Mouse (Mus musculus): Measurements from ENCODE around the gene Cdh23.

The Cdh23 gene

DNA sequence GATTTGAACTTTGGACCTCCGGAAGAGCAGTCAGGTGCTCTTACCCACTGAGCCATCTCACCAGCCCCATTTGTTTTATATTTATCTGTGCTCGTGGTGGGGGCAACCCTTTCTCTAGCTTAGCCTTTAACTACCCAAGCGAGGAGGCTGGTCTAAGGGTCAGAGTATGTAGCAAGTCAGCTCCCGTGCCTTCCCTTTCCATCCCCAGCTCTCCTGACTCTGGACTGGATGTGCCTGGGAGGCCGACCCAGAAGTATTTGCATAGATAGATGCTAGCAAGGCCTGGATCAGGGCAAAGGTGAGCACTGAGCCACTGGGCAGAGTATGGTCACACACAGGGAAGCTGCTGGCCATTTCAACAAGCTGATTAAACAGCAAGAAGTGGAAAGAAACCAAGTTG is 12.5 kb upstream of the Cdh23 start:
- DNase-seq (ENCODE audit: low spot score in 2 of 2) = no peak

DNA sequence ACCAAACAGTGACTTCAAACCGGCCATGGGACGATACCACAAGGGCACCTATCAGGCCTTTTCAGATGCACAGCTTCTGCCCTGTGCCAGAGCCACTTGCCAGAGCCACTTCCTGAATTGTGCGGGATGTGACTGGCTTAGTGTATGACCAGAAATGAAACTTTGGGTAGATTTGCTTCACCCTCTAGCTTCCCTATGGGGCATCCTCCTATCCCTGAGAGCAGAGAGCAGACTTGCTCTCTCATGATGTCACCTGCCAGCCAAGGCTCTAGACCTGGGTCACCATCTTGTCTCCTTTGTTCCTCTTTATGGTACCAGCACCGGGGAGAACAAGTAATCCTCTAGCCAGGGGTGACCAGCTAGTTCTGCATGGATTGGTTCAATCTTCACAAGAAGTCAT is 10.0 kb upstream of the Cdh23 start:
- no peak for DNase-seq (ENCODE audit: low spot score in 2 of 2)

DNA sequence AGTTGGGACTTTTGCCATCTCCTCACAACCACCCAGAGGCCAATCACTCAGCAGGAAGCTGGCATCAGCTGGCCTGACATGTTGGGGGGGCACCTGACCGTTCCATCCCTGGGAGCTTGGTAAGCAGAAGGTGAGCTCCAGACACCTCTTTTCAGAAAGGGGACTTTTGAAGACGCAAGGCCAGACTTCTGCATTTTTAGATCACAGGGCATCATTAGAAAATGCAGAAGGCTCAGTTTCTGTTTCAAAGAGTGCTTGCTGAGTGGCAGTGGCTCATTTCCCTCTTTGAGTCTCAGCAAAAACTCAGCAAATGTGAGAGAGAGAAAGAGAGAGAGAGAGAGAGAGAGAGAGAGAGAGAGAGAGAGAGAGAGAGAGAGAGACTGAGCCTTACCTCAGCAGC is 8.8 kb upstream of the Cdh23 start:
- DNase-seq (ENCODE audit: low spot score in 2 of 2) = no peak

DNA sequence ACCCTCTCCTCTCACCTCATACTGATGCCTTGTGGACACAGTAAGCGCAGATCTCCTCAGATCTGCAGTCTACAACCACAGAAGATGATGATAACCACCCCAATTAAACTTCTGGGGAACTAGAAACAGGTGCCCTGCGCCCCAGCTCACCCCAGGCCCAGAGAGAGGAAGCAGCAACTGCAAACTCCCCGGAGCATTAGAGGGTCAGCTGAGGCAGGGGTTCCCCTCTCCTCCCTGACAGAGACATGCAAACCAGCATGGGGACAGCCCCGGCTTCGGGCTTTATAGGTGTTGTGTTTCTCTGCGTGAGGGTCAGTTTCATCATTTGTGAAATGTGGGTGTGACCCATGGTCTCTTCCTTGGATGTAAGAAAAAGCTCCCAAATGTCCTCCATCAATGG is 1.5 kb upstream of the Cdh23 start:
- no peak for DNase-seq (ENCODE audit: low spot score in 2 of 2)

DNA sequence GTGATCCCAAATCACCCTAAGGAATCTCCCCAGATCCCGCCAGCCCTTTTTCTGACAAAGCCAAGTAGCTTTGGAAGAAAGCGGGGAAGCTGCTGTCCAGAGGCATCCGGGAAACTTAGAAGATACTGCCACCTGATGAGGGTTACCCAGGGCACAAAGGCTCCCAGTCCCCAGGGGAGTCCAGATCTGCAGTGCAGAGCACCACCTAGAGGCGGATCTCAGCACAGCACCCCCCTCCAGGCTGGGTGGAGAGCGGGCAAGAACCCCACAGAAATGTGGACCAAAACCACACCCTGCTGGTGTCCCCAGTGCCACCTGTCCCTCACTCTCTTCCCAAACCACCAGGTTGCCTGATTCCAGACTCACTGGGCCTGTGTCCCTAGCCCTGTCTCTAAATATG is 685 bp upstream of the Cdh23 start:
- peak; percentile 22 to 56 for DNase-seq (ENCODE audit: low spot score in 2 of 2)

DNA sequence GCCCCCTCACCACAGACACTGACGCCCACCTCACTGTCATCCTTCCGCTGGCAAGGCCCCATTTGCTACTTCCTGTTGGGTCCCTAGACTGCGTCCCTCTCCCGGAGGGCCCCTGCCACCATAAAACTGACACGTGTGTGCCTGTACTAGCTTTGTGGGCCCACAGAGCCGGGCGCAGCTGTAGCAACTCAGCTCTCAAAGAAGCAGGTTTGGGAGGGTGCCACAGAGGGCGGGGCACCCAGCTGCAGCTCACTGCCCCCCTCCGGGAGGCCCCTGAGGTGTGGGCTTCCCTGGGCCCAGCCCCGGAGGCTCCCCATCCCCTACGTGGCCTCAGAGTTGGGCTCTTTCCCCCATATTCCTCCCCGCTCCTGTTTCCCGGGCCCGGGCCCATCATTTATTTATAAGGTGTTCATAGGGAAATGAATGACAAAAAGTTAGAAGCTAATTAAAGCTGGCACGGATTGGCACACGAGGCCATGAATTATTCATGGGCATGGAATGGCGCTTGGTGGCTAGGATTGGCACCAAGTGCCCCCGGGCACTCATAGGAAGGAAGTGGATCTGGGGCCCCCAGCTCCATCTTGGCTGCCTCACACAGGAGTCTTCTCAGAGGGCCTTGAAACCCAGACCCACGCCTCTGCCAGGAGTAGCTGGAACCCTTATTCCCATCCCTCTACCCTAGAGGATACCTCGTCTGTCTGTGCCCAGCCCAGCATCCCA is 4.5 kb downstream of the Cdh23 start:
- no peak for DNase-seq (ENCODE audit: low spot score in 2 of 2)

DNA sequence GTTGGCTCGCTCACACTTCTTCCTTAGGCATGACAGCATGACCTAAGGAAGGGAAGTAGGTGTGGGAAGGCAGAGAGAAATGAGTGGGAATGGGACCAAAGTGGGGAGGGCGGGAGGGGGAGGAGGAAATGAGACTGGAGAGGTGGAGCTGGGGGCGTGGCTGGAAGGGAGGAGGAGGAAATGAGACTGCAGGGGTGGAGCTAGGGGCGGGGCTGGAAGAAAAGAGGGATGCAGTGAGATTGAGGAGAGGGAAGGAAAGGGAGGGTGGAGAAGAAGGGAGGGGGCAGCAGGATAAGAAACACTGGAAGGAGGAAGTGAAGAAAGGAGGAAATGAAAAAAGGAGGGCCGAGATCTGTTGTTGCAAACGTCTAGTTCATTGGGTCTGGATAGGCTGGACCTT is 5.3 kb downstream of the Cdh23 start:
- no peak for DNase-seq (ENCODE audit: low spot score in 2 of 2)

DNA sequence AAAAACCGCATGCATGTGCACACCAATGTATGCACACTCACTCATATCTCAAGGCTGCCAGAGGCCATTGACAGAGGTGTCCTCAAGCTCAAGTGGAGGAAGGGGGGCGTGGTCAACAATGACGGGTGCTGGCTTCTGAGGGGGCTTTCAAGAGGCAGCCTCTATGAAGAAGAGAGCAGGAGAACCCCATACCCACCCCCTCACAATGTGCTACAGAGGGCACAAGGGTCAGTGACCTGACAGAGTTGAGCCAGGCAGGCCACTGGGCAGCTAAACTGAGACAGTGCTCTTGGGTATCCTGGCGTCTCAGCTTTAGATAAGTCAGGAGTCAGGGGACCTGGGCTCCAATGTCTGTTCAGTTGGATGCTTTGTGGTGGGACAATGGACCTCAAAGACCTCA is 6.9 kb downstream of the Cdh23 start:
- DNase-seq (ENCODE audit: low spot score in 2 of 2) = no peak

DNA sequence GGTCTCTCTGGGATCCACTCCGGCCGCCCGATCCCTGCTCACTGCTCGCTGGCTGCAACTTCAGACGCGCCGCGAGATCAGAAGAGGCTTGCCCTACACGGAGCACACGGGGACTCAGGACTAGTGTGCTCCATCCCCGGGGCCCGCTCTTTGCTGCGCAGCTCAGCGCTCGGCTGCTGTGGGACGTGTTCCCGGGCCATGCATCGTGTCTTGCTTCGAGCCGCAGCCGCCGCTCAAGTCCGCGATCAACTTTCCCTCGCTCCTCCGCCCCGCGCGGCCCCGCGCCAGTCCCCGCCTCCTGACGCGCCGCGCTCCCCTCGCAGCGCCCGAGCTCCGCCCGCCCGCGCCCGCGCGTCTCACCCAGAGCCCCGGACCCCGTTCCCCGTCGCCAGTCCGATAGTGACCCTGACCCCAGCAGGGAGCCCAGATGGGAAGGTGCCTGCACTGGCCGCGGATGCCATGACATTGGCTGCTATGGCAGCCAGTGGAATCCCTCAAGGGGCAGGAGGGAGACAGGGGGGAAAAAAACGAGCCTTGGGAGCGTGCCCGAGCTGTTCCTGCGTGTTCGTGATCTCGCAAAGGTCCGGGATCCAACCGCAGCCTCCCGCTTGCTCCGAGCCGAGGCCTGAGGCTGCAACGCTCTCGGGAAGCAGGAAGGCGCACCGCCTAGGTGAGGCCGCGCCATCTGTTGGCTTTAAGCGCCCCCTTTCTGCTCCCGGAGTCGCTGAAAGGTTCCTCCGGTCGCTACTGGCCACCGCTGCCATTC is 9.1 kb downstream of the Cdh23 start:
- DNase-seq (ENCODE audit: low spot score in 2 of 2) = peak in 1 of 2 experiments; percentile 56

DNA sequence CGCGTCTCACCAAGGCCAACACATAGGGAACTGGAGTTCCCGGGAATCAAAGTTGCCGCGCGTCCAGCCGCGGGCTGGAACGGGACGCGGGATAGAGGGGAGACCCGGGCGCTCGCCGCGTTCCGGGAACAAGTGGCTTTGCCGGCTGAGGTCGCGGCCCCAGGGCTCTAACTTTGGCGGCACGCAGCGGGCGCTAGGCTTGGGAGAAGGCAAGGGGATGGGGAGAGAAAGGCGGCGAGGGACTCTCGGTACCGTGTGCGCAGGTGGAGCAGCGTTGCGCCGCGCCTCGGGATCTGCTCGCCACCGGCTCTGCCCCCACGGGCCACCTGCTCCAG is 9.7 kb downstream of the Cdh23 start:
- DNase-seq (ENCODE audit: low spot score in 2 of 2) = no peak

DNA sequence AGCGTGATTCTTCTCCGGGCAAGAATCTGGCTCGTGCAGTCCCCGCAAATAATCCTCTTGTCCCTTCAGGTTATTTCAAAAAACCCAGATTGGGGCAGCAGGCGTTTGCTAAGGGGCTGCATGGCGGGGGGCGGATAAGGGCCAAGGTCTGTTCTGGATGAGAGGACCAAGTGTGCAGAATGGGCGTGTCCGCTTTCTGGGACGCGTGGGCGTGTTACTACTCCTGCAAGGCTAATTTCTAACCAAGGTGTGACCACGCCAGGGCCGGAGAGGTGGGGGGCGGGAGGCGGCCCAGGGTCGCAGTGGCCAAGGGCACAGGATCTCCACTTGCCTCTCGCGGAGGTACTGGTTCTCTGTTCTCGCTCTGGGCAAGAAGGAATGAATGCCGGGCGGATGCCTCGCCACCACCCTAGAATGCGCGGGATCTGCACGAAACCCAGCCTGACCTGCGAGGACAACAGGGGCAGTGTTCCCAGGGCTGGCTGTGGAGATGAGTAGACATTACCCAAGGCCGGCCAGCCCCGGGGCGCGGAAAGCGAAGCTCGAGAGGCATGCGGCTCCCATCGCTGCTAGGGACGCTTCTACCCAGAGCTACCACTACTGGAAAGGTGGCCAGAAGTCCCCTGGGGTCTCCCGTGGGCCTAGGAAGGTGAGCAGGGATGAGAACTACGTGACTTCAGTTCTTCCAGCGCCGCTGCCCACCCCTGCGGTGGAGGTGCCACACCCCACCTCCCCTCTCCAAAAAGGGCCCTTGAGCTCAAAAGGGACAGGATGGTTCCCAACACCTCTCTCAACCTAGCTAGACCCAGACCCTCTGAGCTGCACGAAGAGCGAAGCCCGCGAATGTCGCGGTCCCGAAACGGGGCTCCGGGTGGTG is 10.3 kb downstream of the Cdh23 start:
- no peak for DNase-seq (ENCODE audit: low spot score in 2 of 2)

DNA sequence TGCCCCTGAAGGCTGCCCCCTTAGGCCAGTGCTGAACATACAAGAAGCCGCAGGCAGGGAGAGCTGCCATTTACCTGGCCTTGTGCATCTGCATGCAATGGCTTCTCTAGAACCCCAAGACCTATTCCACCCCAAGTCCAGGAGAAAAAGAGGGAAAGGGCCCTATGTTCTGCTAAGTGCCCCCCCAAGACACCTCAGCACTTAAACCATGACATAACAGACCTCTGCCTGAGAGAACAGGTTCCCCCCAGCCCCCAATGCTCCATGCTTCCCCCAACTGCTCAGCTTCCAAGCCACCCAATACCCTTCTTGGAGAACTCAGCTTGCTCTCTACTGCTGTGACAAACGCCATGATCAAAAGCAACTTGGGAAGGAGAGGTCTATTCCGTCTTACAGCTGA is 17.4 kb downstream of the Cdh23 start:
- DNase-seq (ENCODE audit: low spot score in 2 of 2) = no peak

DNA sequence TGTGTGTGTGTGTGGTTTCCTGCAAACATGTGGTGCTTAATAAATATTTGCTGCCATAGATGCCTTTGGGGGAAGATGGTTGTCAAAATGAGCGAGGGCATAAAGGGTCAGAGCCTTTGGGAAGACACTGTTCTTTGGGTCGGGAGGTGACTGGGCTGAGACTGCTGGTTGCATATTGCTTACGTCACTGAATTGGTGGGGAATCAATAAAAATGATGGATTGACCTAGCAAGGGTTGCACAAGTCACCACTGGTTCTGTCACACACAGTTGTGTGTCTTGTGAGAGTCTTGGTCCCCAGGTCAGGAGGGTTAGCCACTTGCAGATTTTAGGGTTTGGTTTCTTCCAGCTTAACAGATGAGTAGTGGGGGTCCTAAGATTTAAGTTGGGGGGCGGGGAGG is 19.0 kb downstream of the Cdh23 start:
- no peak for DNase-seq (ENCODE audit: low spot score in 2 of 2)

DNA sequence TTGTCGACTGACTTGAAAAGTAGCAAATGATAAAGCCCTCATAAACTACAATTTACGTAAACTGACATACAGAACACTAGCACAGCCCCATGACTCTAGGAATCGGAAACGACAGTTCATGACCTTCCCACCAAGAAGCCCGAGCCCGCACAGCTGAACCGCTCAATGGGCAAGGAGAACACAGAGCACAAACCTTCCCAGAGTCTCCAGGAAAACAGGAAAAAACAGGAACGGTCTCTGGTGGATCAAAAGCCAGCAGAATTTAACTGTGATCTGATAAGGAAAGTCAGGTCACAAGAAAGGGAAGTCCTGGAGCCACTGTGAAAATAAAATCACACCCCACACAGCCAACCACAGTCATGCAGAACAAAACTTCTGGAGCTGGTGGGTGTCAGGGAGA is 26.1 kb downstream of the Cdh23 start:
- DNase-seq (ENCODE audit: low spot score in 2 of 2) = no peak

DNA sequence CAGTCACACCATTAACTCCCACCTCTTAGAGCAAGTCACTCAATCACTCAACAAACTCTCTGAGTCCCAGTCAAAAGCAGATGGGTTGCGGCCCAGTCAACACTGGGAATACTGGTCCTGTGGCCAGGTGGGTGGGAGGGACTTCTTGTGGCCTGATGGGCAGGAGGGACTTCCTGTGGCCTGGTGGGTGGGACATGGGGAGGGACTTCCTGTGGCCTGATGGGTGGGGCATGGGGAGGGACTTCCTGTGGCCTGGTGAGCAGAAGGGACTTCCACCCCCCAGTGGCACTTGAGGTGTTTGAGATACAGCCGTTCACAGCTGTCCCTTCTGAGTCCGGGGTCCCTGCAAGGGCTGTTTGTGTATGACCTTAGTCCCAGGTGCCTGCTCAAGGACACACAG is 27.7 kb downstream of the Cdh23 start:
- no peak for DNase-seq (ENCODE audit: low spot score in 2 of 2)

DNA sequence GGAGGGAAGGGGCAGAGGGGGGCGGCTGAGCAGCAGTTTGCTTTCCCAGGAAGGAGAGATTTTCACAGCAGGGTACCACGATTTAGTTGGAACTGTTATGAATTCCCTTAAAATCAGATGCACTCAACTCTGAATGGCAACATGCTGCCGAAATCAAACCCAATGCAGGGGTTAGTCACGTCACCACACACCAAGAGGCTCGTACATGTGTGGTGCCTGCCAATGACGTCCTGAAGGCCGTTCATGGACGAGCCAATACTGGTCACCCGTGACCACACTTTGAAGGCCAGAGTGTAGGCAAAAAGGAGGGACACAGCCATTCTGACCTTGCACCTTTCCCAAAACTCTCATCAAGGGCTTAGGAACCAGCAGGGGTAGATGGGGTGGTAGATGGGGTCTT is 35.3 kb downstream of the Cdh23 start:
- no peak for DNase-seq (ENCODE audit: low spot score in 2 of 2)

DNA sequence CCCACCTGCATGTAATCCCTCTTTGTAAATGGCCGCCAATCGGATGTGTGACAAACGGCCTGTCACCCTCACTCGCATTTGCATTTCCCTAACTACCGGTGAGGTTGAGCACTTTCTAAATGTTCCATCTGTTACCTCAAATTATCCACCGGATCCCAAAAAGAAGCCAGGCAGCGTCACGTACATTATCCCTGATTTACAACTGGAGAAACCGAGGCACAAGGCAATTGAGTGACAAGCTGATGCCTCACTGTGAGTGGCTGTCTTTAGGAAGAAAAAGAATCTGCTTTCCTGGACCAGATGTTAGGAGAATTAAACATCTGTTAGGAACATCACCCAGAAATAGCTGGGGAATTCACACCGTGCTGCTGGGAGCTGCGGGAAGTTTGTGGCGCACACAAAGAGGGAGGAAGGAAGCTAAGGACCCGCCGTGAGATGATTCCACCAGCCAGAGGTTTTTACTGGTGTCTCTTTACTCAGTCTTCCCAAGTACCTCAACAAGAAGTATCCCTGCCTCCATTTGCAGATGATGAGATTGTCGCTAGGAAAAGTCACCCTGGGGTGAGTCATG is 36.8 kb downstream of the Cdh23 start:
- DNase-seq (ENCODE audit: low spot score in 2 of 2) = no peak

DNA sequence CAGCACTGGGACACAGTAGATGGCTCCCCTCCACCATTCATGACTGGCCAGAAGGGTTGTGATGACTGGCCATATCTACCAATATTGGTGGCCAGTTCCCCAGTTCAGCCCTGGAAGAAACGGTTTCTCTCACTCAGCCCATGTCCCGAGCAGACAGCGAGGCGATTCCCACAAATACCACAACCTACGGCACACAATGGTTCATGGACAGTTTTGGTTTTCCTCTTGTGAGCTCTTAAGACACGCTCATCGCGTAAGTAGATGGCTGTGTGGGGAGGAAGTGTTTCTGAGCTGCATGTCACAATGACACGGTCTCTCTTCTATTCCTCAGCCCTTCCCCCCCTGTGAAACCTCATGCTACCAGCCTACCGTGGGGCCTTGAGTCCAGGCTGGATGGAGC is 38.1 kb downstream of the Cdh23 start:
- no peak for DNase-seq (ENCODE audit: low spot score in 2 of 2)

DNA sequence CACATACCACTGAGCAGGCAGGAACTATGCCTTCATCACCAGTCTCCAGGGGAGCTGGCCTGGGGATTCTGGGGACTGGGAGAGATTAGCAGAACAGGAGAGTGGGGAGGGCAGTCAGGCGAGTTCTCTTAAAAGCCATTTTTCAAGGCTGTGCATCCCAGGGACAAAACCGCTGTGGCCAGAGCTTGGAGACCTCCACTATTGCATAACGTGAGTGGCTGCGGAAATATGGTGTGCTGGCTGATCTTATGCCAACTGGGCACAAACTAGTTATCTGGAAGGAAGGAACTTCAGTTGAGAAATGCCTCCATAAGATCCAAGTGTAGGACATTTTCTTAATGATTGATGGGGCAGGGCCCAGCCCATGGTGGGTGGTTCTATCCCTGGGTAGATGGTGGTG is 42.6 kb downstream of the Cdh23 start:
- DNase-seq (ENCODE audit: low spot score in 2 of 2) = no peak

DNA sequence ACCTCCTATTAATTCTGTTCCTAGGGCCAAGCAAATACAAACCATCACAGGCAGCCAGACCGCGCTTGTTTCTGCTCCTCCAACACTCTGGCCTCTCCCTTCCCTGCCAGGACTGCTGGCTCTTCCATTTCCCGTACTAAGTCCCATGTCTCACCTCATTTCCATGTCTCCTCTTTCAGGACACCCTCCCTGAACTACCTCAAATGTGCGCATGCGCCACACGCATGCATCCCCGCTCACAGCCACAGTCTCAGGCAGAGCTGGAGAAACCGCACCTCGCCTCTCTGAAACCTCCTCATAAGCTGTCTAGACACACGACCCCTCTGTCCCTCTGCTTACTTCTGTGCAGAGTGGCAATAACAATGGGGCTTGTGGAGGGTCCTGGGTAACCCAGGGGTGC is 43.2 kb downstream of the Cdh23 start:
- DNase-seq (ENCODE audit: low spot score in 2 of 2) = no peak

DNA sequence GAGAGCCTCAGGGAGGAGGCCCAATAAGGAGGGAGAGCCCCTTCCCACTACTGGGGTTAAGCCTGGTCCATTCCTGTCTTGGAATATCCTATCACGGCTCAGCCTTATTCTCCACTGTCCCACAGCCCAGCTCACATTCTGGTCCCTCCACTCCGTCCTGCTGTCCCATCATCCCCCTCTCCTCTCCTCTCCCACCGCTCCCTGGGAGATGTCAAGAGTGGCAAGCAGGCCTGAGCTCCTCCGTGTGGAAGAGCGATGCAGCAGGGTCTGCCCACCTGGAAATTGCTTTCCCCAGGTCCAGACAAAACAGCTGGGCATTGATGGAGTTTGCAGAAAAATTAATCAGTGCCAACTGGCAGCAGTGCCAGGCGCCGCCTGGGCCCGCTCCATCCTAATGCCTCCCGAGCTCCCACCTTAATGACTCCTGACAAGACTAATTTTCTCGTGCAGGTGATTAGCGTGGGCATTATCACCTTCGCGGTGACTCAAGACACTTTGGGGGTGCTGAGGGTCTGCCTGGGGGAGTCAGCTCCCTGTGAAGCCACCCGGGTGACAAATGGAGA is 52.1 kb downstream of the Cdh23 start:
- no peak for DNase-seq (ENCODE audit: low spot score in 2 of 2)

DNA sequence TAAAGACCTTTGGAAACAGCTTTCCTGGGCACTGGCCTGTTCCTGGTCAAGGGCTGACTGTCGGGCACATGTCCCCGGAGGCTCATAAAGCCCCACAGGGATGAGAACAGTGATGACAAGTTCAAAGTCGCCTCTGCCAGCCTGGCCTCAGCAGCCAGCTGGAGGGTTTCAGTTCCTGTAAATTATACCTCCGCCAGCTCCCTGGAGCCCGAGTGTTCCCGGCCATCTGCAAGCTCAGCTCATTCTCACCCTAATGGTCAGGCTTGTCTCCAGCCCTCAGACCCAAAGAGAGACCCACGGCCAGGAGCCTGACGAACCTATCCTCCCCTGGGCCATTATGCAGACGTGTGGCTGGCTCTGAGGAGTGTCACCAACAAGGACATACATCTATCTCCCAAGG is 57.0 kb downstream of the Cdh23 start:
- peak in 1 of 2 experiments; percentile 20 for DNase-seq (ENCODE audit: low spot score in 2 of 2)
